Mouse (Mus musculus): ENCODE measurements around the gene Ctrb1. TPM values are rescaled to one million over a fixed set of nuclear protein-coding genes. Genes with fewer than 3 reads are reported as not detected.

Ctrb1 gene
- total RNA-seq, 1 experiment from 2014 or later, result 0.41 TPM

DNA sequence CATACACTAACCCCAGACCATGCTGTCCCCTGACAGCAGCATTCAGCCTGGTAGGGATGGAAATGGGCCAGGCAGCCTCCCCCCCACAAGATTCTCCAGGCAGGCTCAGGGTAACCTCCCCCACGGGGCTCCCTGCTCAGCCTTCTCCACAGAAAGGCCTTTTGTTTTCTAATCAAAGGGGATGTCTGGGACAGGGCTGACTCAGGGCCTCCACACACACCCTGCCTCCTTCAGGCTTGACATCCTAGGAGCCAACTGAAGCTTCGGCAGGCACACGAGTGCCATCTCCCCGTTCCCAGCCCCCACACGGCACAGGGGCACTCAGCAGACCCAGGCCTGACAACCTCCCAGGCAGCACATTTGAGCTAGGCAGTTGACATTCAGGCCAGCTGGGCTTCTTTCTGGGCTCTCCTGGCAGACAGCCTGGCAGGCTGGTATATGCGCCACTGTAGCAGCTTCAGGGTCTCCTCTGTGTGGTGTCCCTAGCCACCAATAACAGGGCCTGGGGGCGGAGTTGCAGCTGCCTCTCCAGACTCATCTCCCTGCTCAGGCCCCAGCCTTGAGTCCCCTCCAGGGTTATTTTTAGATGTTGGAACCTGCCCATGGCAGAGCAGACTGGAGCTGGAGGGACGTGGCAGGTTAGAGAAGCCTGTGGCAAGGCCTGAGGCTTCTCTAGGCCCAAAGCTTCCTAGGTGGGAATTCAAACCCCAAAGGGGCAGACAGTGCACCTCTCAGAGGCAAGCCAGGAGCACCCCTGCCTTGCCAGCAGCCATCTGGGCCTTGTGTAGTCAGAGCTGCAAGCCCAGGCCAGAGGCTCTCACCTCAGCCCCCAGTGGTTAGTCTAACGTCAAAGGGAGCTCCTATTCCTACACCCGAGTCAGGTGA lies 26.0 kb upstream of the Ctrb1 start:
- peak; percentile 88 for DNase-seq

GRCm38 (mm10) chr8:111715514-111715913 lies 24.7 kb upstream of the Ctrb1 start:
- DNase-seq, result peak; percentile 16

DNA sequence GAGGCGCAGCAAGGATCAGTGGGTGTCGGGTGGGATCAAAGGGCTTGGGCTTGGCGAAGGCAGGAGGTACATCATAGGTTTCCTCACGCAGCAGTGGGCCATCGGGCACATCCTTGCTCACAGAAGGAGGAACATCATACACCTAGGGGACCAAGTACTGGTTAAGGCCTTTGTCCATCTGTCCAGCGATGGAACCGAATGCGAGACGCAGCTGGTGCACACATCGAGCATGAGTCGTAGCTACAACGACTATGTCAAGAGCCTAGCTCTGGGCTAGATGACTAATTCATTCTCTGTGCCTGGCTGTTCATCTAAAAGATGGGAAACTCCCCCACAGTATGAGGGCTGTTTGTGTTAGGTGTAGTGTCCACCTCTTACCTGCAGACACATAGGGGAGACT lies 23.5 kb upstream of the Ctrb1 start:
- no peak for DNase-seq

GRCm38 (mm10) chr8:111713817-111714216 lies 23.0 kb upstream of the Ctrb1 start:
- DNase-seq, result peak; percentile 5

- no peak for DNase-seq
Observed at GRCm38 (mm10) chr8:111713291-111713690, 22.5 kb upstream of the Ctrb1 start.

DNA sequence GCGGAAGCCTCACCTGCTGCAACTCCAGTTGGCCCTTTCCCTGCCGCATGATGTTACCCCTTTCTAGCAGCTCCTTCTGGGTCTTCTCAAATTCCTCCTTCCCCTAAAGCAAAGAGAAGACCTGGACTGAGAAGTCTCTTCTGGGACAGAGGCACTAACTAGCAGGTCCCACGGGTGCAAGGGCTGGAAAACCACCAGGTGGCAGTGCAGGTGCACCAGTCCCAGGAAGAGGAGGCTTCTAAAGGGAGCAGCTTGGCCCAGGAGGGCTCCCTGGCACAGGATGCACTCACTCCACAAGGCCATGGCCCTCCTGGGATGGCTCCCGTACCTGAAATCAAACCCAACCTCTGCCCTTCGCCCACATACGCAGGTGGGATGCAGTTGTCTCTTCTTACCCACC lies 21.8 kb upstream of the Ctrb1 start:
- peak; percentile 88 for DNase-seq

DNA sequence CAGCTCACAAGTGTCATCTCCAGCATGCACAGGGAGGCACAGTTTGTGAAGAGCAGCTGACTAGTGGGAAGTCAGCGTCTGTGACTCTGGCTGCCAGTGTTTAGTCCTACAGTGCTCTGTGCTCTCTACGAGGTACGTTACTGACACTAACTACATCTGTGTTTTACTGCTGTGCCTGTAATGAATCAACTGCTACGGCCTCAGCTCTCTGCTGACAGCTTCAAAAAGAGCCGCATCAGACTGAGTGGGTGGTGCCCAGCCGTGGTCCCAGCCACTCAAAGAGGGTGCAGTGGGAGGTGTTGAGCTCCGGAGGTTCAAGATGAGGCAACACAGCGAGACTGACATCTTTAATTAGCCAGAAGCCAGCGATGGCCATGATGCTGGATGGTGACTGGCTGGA lies 21.3 kb upstream of the Ctrb1 start:
- DNase-seq, result peak; percentile 8

DNA sequence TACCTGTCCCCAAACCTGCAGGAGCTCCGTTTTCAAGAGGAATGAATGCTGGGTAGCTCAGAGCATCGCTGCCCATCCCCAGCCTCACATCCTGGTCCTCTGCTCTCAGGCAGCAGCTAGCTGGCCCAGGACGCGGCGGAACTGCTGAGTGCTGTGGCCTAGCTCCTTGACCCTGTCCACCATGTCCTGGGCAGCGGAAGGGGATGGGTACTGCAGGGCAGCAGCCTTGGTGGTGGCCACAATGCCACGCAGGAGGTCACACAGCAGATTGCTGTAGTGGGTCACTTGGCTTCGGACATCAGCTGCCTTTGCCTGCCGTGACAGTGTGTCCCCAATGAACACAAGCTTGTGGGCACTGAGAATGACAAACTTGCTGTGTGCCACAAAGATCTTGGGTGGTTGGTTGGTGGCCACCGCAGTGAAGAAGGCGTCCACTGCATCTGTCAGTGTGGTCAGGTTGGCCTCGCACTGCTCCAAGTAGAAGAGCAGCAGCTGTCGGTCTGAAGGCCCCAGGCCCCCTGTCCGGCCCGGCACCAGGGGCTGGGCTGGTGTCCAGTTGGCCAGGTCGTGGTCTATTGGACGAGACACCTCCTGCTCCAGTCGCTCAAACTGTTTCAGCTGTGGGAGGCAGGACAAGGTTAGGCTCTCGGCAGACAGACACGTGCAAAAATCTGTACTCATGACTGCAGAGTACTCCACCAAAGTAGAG lies 20.1 kb upstream of the Ctrb1 start:
- DNase-seq, result no peak

DNA sequence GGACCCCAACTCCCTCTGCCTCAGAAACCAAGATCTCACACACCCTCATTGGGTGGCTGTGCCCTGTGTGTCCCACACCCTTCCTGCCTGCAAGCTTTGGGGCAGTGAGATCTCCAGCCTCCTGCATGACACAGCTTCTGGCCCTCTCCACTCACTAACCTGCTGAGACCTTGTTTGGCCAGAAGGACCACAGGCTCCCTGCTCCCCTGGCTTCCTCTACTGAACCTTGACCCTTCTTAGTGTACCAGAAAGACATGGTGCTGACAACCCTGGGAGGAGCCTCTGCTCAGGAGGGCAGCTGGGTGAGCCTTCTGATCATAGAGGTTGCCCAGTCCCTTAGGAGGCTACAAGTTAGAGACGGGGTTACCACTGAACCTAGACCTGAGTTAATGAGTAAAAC lies 18.4 kb upstream of the Ctrb1 start:
- DNase-seq, result peak; percentile 29

GRCm38 (mm10) chr8:111708265-111708664 lies 17.5 kb upstream of the Ctrb1 start:
- DNase-seq, result peak; percentile 24

- DNase-seq, result no peak
Observed at GRCm38 (mm10) chr8:111705699-111706098, 14.9 kb upstream of the Ctrb1 start.

DNA sequence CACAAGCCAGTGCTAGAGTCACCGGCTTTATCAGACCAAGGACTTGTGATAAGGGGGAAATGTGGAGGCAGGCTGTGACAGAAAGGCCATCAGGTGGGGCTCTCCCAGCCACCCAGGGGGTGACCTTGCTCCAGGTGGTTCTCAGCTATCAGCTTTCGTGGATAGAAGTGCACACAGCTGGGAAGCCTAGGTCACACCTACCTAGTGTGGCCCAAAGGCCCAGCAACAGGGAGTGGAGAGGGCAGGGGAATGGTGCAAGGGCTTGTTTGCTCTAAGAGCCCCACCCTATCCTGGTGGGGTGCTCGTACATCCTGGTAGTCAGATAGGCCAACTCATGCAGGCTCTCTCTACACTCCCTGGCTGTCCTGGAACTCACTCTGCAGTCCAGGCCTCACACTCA lies 14.4 kb upstream of the Ctrb1 start:
- DNase-seq, result peak; percentile 19

GRCm38 (mm10) chr8:111704585-111704984 lies 13.8 kb upstream of the Ctrb1 start:
- no peak for DNase-seq

DNA sequence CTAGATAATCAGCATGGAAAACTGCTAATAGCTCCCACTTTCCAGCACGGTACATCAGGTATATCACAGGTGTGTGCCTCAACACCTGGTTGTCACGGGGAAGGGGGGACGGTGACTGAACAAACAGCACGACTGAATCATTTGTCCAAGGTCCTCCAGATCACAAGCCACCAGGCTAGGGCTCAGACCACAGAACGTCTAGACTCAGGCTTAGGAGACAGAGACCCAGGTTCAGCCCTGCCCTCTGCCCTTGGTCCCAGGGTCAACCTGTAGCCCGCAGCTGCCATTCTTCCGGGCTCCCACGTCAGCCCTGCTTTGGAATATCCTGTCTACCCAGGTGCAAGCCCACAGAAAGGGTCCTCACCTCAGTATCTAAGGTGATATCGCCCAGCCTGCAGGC lies 10.6 kb upstream of the Ctrb1 start:
- peak; percentile 8 for DNase-seq

GRCm38 (mm10) chr8:111700740-111701139 lies 9.9 kb upstream of the Ctrb1 start:
- no peak for DNase-seq

- no peak for DNase-seq
Observed at GRCm38 (mm10) chr8:111700201-111700600, 9.4 kb upstream of the Ctrb1 start.

DNA sequence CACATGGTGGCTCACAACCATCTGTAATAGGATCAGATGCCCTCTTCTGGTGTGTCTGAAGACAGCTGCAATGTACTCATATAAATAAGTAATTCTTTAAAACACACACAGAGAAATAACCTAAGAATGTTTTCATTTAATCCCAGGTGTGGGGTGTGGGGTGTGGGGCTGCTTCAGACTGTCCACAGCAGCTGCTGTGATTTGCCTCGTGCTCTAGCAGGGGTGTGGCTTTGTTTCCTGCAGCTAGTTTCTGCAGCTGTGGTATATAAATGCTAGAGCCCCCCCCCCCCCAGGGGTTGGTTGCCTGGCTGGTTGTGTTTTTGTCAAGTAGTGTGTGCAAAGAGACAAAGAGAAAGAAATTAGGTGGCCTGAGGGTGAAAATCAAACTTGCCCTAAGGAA lies 8.2 kb upstream of the Ctrb1 start:
- no peak for DNase-seq

GRCm38 (mm10) chr8:111697655-111698054 lies 6.8 kb upstream of the Ctrb1 start:
- DNase-seq, result no peak

- no peak for DNase-seq
Observed at GRCm38 (mm10) chr8:111695441-111695840, 4.6 kb upstream of the Ctrb1 start.

DNA sequence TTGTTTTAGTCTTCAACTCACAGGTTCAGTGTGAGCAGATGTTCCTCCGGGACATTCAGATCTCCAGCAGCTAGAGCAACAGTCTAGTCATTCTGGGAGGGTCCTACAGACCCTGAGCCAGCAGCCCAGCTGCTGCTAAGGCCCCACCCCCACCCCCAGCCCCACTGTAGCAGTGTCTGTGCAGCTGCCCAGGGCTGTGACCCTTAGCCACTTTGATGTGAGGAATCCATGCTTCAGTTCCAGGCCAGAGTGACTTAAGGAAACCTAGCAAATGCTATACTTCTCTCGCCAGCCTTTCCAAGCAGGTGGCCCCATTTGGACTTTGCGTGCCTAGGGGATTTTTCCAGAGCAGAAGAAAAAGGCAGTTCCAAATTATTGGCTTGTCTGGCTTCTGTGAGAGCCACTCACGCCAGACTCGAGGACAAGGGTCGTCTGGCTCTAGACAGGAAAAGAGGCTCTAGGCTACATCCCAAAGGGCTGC lies 2.5 kb upstream of the Ctrb1 start:
- DNase-seq, result no peak

- no peak for DNase-seq
Observed at GRCm38 (mm10) chr8:111686881-111687280, 3.9 kb downstream of the Ctrb1 start.

DNA sequence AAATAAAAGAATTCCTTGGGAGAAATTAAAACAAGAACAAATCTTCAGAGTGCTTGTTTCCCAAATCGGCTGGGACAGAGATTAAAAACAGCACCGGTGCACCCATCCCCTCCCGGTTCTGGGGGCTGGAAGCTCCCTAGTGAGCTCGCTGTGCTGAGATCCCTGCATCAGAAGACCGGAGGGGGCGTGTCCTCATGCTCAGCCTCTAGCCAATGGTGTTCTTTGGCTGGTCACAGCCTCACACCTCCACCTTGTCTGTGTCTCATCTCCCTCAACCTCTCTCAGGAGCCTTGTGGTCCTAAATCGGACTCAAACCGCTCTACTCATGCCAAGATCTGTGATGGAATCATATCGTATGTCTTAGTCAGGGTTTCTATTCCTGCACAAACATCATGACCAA lies 8.3 kb downstream of the Ctrb1 start:
- DNase-seq, result no peak

DNA sequence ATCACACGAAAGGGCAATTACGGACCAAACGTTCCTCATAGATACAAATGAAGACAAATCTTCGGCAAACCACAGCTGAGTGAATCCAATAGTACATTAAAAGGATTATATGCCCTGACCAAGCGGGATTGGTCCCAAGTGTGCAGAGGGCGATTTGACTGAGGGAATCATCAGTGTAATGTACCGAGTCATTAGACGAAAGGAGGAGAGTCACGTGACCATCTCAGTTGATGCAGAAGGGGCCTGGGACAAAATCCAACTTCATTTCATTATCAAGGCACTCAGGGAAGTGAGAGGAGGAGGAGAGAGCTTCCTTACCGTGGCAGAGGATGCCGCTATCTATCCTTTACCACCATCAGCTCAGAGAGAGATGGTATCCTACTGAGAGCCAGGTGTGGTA lies 9.7 kb downstream of the Ctrb1 start:
- DNase-seq, result no peak

All from adrenal gland, postnatal 14 days (tissue).